Mouse (Mus musculus) heart, embryonic 12.5 days (tissue): ENCODE results near the gene Strn3. TPM values are rescaled to one million over a fixed set of nuclear protein-coding genes. Genes with fewer than 3 reads are reported as not detected.
A peak's percentile ranks its signal among the peaks of the same experiment; 100 is the strongest.
"Not testable (repeated sequence)": the region's sequence is repeated elsewhere in the genome, so short reads cannot be mapped to it uniquely, and the experiment has no call there.

Experiments
- ATAC-seq: fragments of 200-750 bp; cut with Nextera tagmentation; 2 replicates; pipeline ENCODE4 v1.8.0; 2017; ENCODE audit warnings: moderate TSS enrichment, moderate library complexity; ENCODE audit not compliant: insufficient number of reproducible peaks, low FRiP score
- H3K27ac ChIP-seq: fragments of 300-500 bp; sonication (generic); 2 replicates; pipeline ENCODE4 v1.5.1; 2016; ENCODE audit warnings: mild to moderate bottlenecking, moderate library complexity; ENCODE audit not compliant: poor library complexity, severe bottlenecking
- H3K27me3 ChIP-seq: fragments of 300-500 bp; sonication (generic); replicated peaks from 2 replicates; pipeline ENCODE4 v1.6.1; 2016; ENCODE audit warnings: mild to moderate bottlenecking, moderate library complexity
- H3K36me3 ChIP-seq: fragments of 300-500 bp; sonication (generic); 2 replicates; pipeline ENCODE4 v1.6.1; 2016; ENCODE audit warnings: mild to moderate bottlenecking, moderate library complexity
- H3K4me1 ChIP-seq: fragments of 300-500 bp; sonication (generic); replicated peaks from 2 replicates; pipeline ENCODE4 v1.6.1; 2016; ENCODE audit warnings: mild to moderate bottlenecking
- H3K4me2 ChIP-seq: fragments of 300-500 bp; sonication (generic); 2 replicates; pipeline ENCODE4 v1.6.1; 2016; ENCODE audit warnings: mild to moderate bottlenecking, moderate library complexity
- H3K4me3 ChIP-seq: fragments of 300-500 bp; sonication (generic); 2 replicates; pipeline ENCODE4 v1.5.1; 2016; ENCODE audit warnings: mild to moderate bottlenecking
- H3K9ac ChIP-seq: fragments of 300-500 bp; sonication (generic); 2 replicates; pipeline ENCODE4 v1.6.1; 2016; ENCODE audit warnings: mild to moderate bottlenecking, moderate library complexity
- H3K9me3 ChIP-seq: fragments of 300-500 bp; sonication (generic); replicated peaks from 2 replicates; pipeline ENCODE4 v1.6.1; 2016; ENCODE audit warnings: mild to moderate bottlenecking, moderate library complexity
- WGBS: fragments of 180-500 bp; shearing (Covaris S2); methylation state at CpG from one replicate; pipeline ENCODE4 v1.1.7; 2016; 5-methylcytosine and 5-hydroxymethylcytosine counted together
- polyA plus RNA-seq: library from polyadenylated mRNA; unstranded; fragments of >200 nt; fragmentation: Nextera tagmentation; extraction: Ambion mirVana; gene quantifications from 2 replicates; pipeline ENCODE4 v1.2.1, GENCODE M21; 2016

Strn3 gene
- polyA plus RNA-seq, 1 experiment from 2014 or later, result 58.6 TPM

DNA sequence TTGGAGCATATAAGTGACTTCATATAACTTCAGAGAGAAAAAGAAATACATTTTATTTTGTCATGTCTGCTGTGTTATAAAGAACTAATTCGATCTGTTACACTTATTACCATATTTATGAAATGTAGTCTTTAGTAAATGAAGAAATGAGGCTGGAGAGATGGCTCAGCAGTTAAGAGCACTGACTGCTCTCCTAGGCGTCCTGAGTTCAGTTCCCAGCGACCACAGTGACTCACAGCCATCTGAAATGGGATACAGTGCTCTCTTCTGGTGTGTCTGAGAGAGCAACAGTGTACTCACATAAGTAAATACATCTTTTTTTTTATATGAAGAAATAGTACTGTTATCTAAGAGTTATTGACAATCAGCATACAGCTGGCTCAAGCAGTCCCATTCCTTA is 1.7 kb upstream of the Strn3 start:
- H3K4me1 ChIP-seq, result peaks cover 28% of the 10 kb centered on the region
- H3K9ac ChIP-seq, result no peak overlapping the region
- no peak for ATAC-seq
- no peaks in the 10 kb centered on the region for H3K9me3 ChIP-seq
- H3K36me3 ChIP-seq, result no peaks in the 10 kb centered on the region
- no peaks in the 10 kb centered on the region for H3K27me3 ChIP-seq
- peak overlapping the region; percentile 77; the same call in 1 of the 2 replicates for H3K27ac ChIP-seq
- 76% methylated on average over 3 of the region's 3 CpGs for WGBS
- H3K4me2 ChIP-seq, result no peak overlapping the region
- no peak overlapping the region for H3K4me3 ChIP-seq

GRCm38 (mm10) chr12:51692870-51693269 is 1.2 kb upstream of the Strn3 start:
- not testable (repeated sequence) for H3K36me3 ChIP-seq, H3K4me3 ChIP-seq, H3K27me3 ChIP-seq, ATAC-seq, H3K9me3 ChIP-seq
- Histone ChIP-seq H3K4me2 (peak overlapping the region; percentile 52), H3K27ac (peak overlapping the region; percentile 81), H3K4me1 (peaks cover 28% of the 10 kb centered on the region), H3K9ac (0 out of 2 replicates have a peak overlapping the region, but pooled peaks have one; percentile 22)
- WGBS, result 66% methylated on average over 10 of the region's 10 CpGs

DNA sequence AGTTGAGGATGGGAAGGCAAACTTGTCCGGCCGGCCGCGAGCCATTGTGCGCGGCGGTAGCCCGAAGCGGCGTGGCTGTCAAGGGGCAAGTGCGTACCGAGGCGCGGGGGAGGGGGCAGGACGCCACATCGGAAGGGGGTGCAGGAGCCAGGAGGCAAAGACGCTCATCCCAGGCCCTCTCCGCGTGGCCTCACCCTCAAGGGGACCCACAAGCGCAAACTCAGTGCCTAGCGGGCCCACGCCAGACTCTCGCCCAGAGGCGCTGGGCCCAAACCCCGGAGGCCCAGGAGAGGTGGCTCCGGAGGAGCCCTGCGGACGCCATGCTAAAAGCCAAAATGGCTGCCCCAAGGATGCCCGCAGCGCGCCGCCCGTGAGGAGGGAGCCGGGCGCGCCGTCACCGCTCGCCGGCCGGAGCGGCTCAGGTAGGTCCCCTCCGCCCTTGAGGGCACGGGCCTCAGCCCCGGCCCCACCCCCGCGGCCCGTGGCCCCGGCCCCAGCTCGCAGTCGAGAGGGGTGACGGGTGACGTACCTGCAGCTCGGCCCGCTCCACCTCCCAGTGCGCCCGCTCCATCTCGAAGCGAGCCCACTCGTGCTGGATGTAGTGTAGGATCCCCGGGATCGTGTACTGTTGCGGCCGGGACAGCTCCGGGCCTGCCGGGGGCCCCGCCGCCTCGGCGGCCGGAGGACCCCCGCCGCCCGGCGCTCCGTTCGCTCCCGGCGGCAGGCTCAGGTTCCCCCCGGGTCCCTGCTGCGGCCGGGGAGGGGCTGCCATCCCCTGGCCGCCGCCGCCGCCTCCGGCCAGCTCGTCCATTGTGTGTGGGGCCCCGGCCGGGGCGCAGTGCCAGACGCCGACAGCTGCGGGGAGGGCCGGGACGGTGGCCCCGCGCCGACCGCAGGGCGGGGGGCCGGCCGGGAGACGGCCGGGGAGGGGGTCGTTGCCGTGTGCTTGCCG is 528 bp downstream of the Strn3 start, which contains the start of gene Ap4s1:
Ap4s1 (plus strand) TSS at position 141 of the 952 bp plus-strand sequence.
- WGBS, result under 1% methylated on average over 106 of the region's 108 CpGs
- H3K36me3 ChIP-seq, result no peaks in the 10 kb centered on the region
- peak within 1 kb of the TSS; percentile 76 for H3K4me3 ChIP-seq
- no peaks in the 10 kb centered on the region for H3K27me3 ChIP-seq
- H3K4me1 ChIP-seq, result peaks cover 28% of the 10 kb centered on the region
- H3K9ac ChIP-seq, result peak within 1 kb of the TSS; percentile 96
- no peaks in the 10 kb centered on the region for H3K9me3 ChIP-seq
- peak within 1 kb of the TSS; percentile 69 for H3K4me2 ChIP-seq
- peak; percentile 71 for ATAC-seq
- peak within 1 kb of the TSS; percentile 100 for H3K27ac ChIP-seq

- Histone ChIP-seq H3K4me2 (no peak overlapping the region), H3K27me3 (no peaks in the 10 kb centered on the region), H3K9me3 (no peaks in the 10 kb centered on the region), H3K36me3 (no peaks in the 10 kb centered on the region), H3K4me1 (peaks cover 20% of the 10 kb centered on the region), H3K27ac (no peak overlapping the region), H3K9ac (no peak overlapping the region), H3K4me3 (no peak overlapping the region)
- ATAC-seq, result no peak
- 87% methylated on average over 2 of the region's 2 CpGs for WGBS
Observed at GRCm38 (mm10) chr12:51688546-51688945, 3.2 kb downstream of the Strn3 start.

DNA sequence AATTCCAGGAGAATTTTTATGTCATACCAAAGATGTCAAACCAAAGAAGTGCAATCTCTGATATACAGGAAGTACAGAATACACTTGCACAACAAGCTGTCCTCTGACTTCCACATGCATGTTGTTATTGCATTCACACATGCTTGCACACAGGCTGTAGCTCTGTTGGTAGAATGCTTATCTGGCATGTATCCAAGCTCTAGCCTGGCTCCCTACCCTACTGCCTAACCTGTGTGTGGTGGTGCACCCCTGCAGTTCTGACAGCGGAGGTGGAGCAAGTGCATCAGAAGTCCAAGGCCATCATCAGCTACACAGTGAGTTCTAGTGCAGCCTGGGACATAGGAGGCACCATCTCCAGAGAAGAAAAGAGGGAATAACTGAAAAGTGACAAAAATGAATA is 12.9 kb downstream of the Strn3 start:
- Histone ChIP-seq H3K4me1 (peaks cover 43% of the 10 kb centered on the region), H3K9ac (no peak overlapping the region), H3K4me3 (no peak overlapping the region), H3K4me2 (no peak overlapping the region), H3K27ac (no peak overlapping the region), H3K27me3 (no peaks in the 10 kb centered on the region), H3K9me3 (no peaks in the 10 kb centered on the region), H3K36me3 (no peaks in the 10 kb centered on the region)
- ATAC-seq, result peak; percentile 55; the same call in 1 of the 2 replicates
- 76% methylated on average over 1 of the region's 1 CpGs for WGBS

GRCm38 (mm10) chr12:51676442-51676841 is 15.3 kb downstream of the Strn3 start:
- H3K9me3 ChIP-seq, result no peaks in the 10 kb centered on the region
- WGBS, result 48% methylated on average over 2 of the region's 2 CpGs
- no peak for ATAC-seq
- H3K4me3 ChIP-seq, result no peak overlapping the region
- no peak overlapping the region for H3K4me2 ChIP-seq
- H3K27ac ChIP-seq, result no peak overlapping the region
- H3K9ac ChIP-seq, result no peak overlapping the region
- peaks cover 55% of the 10 kb centered on the region for H3K4me1 ChIP-seq
- H3K27me3 ChIP-seq, result no peaks in the 10 kb centered on the region
- H3K36me3 ChIP-seq, result no peaks in the 10 kb centered on the region

DNA sequence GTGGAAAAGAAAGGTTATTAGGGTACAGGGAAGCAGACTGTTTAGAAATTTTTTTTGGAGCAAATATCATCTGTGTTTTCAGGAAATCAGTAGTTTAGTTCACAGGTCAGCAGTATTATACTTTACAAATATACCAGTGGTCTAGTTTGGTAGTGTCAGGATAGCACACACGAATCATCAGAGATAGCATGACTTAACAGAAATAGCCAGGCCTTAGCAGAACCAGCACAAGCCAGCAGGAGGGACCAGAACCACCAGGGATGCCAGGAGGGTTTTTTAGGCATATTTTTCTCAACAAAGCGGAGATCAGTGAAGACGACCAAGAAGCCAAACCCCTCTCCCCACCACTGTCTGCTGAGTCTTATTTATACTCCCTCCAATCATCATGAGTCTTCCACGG is 18.4 kb downstream of the Strn3 start:
- Histone ChIP-seq H3K36me3 (no peaks in the 10 kb centered on the region), H3K27me3 (no peaks in the 10 kb centered on the region), H3K9ac (no peak overlapping the region), H3K4me2 (no peak overlapping the region), H3K4me3 (no peak overlapping the region), H3K4me1 (peaks cover 43% of the 10 kb centered on the region), H3K27ac (no peak overlapping the region), H3K9me3 (no peaks in the 10 kb centered on the region)
- WGBS, result 51% methylated on average over 4 of the region's 4 CpGs
- ATAC-seq, result no peak

DNA sequence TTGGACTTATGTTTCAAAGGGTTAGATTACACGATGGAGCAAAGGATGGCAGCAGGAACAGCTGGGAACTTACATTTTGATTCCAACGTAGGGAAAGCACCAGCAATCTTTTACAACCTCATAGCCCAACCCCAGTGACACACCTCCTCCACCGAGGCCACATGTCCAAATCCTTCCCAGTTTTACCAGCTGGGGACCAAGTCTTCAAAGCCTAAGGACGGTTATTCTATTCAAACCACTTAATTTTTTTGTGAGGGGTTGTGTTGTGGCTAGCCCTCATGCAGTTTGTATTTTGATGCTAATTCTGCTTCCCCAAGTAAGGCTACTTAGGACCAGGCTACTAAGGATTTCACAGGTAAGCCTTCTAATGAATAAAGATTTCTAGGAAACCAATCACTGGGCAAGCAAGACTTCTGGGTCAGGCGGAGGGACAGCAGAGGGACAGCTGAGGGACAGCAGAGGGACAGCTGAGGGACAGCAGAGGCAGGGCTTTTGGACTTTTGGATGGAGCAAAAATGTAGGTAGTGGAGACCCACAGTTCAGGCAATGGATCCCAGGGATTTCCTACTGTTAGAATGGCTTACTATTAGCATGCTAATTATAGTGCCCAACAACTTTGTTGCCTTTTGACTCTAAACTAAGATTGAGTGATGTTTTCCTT is 20.3 kb downstream of the Strn3 start:
- H3K4me3 ChIP-seq, result no peak overlapping the region
- peaks cover 42% of the 10 kb centered on the region for H3K4me1 ChIP-seq
- ATAC-seq, result no peak

GRCm38 (mm10) chr12:51666708-51667430 is 24.8 kb downstream of the Strn3 start:
- Histone ChIP-seq H3K27ac (no peak overlapping the region), H3K4me1 (peaks cover 25% of the 10 kb centered on the region), H3K9me3 (no peaks in the 10 kb centered on the region), H3K27me3 (no peaks in the 10 kb centered on the region), H3K36me3 (no peaks in the 10 kb centered on the region), H3K9ac (no peak overlapping the region), H3K4me3 (no peak overlapping the region), H3K4me2 (no peak overlapping the region)
- WGBS, result 65% methylated on average over 4 of the region's 4 CpGs
- ATAC-seq, result no peak

More for the DNA sequence above, 20.3 kb downstream of the Strn3 start:
- Histone ChIP-seq H3K9ac (no peak overlapping the region), H3K27me3 (no peaks in the 10 kb centered on the region), H3K9me3 (no peaks in the 10 kb centered on the region), H3K4me2 (no peak overlapping the region), H3K36me3 (no peaks in the 10 kb centered on the region), H3K27ac (no peak overlapping the region)
- 49% methylated on average over 5 of the region's 5 CpGs for WGBS

DNA sequence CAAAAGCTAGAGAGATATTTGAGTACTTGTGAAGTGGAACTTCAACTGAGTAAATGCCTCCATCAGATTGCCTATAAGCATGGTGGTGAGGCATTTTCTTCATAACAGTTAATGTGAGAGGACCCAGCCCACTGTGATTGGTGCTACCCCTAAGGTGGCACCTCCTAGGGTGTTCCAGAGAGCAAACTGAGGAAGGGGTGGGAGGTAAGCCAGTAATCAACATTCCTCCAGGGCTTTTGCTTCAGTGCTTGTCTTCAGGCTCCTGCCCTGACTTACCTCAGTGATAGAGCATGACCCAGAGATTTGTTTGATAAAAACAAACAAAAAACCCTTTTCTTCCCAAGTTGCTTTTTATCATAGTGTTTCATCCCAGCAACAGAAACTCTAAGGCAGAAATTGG is 27.8 kb downstream of the Strn3 start:
- peaks cover 20% of the 10 kb centered on the region for H3K4me1 ChIP-seq
- no peak overlapping the region for H3K27ac ChIP-seq
- H3K4me2 ChIP-seq, result no peak overlapping the region
- no peaks in the 10 kb centered on the region for H3K27me3 ChIP-seq
- H3K36me3 ChIP-seq, result no peaks in the 10 kb centered on the region
- ATAC-seq, result no peak
- H3K9me3 ChIP-seq, result no peaks in the 10 kb centered on the region
- no peak overlapping the region for H3K4me3 ChIP-seq
- no peak overlapping the region for H3K9ac ChIP-seq

DNA sequence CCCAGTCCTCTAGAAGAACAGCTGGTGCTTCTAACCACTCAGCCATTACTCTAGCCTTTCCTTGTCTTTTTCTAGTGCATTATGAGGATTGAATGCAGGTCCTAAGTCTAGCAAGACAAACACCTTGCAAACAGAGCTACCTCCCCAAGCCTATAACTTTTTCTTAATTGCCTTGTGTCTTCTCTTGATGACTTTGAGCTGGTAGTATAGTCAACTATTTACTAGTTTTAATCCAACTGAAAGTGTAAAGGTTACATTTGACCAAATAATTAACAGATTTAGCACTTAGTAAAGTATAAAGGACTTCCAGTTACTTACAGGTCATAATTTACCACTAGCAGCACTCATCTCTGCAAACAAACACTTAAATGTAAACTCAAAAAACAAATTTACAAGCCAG is 28.7 kb downstream of the Strn3 start:
- Histone ChIP-seq H3K9me3 (no peaks in the 10 kb centered on the region), H3K27me3 (no peaks in the 10 kb centered on the region), H3K36me3 (no peaks in the 10 kb centered on the region), H3K4me2 (no peak overlapping the region), H3K4me1 (peaks cover 20% of the 10 kb centered on the region), H3K27ac (no peak overlapping the region), H3K4me3 (no peak overlapping the region), H3K9ac (no peak overlapping the region)
- ATAC-seq, result no peak
